Mouse (Mus musculus) cerebellum, adult 11 months (tissue): ENCODE results near the gene Pomt1.

Experiments
- DNase-seq: peaks from one replicate; pipeline ENCODE4 v3.0.0; 2022

Gene Pomt1

DNA sequence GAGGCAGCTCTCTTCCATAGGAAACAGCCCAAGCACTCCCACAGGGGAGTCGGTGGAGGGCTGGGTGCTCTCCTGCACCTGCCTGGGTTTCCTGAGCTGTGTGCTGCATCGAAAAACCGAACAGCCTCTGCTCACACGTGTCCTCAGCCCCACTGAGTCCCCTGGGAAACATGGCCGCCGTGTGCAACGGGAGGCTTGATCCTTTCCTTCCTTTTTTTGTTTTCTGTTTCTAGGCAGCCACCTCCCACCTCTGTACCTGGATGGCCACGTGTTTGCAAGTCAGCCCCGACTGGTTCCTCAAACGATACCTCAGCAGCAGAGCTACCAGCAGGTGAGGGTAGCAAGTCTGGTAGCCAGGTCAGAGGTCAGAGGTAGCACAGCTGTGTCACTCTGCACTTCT is 14.3 kb upstream of the Pomt1 start:
- DNase-seq: no peak

DNA sequence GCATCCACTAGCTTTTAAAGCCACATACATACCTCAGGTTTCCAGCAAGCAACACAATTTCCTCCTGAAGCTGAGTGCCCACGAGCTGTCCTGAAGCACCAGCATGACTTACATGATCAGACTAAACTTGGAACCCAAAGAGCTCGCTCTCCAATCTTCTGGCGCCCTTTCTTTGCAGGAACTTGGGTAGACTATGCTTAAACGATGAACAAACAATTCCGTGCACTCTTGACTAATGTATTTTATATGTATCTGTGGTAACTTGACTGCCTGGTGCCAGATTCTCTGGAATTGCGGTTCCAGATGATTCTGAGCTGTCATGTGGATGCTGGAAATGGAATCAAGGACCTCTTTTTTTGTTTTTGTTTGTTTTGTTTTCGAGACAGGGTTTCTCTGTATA is 957 bp upstream of the Pomt1 start:
- DNase-seq: no peak

DNA sequence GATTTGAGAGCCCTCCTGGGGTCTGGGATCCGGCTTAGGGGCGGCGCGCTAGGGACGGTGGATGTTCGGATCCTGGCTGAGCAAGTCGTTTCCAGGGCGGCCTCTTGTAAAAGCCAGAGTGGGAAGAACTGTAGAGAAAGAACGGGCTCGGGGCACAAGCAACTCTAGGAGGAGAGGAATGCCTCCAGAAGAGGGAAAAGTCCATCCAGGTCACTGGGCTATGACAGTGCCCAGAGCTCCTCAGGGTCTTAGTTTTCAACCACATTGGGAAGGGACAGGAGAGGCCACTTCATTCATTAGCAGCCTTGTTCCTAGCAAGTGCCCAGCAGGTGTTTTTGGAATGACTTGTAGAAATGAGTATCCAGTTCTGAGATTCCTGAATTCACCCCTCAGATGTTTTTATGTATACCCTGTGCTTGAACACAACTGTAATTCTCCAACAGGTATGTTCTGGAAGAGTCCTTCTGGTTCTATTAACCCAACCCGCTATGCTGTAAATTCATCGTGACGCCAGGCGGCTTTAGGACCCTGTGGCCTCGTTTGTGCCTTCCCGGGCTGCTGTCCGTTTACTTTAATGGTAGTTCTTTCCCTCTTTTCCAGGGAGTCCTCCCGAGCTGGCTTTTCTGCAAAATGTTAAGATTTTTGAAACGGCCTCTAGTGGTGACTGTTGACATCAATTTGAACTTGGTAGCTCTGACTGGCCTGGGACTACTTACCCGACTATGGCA is 534 bp downstream of the Pomt1 start:
- peak; percentile 56 for DNase-seq

DNA sequence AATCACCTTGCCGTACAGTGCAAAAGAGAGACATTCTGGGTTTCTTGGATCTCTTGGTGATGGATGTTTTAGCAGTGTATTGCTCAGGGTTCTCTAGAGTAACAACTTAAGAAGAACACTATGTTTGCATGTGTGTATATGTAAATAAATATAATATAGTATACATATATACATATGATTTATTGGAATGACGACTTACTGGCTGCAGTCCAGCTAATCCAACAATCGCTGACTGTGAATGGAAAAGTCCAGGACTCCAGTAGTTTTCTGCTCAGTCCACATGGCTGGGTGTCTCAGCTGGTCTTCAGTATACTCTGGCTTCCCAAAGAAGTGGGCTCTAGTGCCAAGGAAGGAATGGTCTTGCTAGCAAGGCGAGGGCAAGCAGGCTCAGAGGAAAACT is 1.2 kb downstream of the Pomt1 start:
- DNase-seq: no peak

DNA sequence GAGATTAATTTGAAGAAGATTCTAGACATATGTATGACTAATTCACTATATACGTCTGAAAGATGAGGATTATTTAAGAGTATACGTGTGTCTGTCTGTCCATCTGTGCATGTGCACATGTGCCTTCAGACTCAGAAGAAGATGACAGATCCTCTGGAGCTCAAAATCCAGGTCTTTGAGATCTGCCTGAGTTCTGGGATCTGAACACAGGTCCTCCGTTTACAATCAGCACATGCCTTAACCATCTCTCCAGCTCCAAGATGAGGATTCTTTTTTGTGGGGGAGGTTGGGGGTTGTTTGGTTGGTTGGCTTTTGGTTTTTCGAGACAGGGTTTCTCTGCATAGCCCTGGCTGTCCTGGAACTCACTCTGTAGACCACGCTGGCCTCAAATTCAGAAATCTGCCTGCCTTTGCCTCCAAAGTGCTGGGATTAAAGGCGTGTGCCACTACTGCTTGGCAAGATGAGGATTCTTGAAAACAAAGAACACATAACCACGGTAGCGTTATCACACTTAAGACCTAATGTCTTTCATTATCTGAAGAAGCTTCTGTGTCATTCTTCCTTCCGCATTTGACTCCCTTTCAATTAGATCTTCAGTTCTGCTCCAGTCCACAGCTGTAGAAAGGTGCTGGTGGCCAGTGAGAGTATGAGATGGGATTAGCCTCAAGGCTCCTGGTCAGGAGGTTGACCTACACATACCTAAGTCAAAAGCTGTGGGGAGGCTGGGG is 2.5 kb downstream of the Pomt1 start:
- no peak for DNase-seq

DNA sequence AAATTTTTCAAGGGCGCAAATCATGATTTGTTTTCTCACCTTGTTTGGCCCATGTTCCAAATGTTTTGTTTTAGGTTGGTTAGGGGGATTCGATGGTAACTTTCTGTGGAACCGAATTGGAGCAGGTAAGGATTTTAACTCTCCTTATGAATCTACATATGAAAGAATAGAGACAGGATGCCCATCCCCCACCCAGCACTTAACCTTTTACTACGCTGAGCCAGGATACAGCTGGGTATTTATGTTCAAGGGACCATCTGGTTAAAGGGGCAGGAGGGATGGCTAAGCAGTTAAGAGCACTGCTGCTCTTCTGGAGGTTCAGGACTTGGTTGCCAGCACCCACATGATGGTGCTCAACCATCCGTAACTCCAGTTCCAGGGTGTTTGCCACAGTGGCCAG is 4.2 kb downstream of the Pomt1 start:
- no peak for DNase-seq

DNA sequence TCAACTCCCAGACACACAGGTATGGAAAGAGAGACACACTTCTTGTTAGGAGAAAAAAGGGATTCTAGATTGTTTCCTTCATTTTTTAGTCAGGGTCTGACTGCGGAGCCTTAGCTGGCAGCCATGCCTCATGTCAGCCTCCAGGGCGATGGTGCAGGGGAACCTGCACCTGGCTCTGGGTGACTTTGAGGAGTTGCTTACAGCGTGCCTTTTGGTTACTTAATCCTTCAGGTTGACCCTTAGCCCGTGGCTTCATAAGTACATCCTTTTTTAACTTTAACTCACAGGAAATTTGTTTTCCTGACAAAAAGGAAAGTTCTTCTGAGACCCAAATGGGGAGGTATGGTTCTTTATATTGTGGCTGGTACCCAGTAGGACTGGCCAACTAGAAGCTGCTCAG is 6.6 kb downstream of the Pomt1 start:
- DNase-seq: no peak

DNA sequence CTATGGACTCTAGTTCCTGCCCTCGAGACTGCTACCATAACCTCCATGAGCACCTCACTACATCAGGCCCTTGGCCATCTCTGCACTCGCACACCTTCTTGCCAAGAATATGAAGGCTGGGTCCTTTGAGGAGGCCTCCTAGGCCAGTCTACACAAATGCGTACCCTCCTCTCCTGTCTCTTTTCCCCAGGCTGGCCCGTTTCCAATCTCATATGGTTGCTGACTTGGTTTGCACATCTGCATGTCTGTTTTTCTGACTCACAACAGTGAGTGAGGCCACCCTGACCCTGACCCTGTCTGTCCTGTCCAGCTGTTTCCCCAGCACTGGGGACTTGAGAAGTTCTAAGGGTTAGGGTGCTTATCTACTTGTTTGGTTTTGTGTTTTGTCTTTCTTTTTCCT is 10.4 kb downstream of the Pomt1 start:
- DNase-seq: no peak

DNA sequence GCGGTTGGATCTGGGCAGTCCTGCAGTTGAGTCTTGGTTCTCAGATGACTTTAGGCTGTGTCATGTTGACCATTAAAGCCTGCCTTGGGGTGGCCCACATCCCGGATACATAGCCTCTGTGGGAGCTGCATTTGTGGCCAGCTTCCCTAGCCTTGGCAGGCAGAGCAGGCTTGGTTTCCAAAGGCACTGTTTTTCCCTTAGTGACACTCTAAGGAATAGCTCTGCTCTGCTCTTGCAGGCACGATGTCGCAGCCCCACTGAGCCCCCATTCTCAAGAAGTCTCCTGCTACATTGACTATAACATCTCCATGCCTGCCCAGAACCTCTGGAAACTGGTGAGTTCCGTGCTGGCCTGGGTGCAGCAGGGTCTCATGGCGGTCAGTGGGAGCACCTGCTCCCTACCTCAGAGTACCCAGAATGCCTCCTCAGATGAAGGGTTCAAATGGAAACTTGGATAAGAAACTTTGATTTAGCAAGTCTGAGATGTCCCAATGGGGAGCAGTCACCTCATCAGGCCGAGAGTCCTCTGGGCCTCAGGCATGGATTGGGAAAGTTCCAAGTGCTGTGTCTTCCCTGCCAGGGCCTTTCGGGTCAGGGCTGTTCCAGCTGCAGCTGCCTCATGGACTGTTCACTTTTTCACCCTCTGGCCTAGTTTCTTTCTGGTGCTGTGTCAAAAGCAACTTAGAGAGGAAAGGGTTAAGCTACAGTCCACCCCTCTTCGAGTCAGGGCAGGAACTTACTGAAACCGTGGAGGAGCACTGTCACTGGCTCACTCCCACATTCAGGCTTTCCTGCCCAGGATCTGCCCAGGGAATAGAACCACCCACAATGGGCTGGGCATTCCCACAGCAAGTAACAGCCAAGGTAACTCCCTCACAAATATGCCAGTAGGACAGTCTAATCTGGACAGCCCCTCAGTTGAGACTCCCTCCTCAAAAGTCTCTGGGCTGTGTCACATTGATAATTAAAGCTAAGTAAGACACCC is 12.3 kb downstream of the Pomt1 start:
- no peak for DNase-seq

DNA sequence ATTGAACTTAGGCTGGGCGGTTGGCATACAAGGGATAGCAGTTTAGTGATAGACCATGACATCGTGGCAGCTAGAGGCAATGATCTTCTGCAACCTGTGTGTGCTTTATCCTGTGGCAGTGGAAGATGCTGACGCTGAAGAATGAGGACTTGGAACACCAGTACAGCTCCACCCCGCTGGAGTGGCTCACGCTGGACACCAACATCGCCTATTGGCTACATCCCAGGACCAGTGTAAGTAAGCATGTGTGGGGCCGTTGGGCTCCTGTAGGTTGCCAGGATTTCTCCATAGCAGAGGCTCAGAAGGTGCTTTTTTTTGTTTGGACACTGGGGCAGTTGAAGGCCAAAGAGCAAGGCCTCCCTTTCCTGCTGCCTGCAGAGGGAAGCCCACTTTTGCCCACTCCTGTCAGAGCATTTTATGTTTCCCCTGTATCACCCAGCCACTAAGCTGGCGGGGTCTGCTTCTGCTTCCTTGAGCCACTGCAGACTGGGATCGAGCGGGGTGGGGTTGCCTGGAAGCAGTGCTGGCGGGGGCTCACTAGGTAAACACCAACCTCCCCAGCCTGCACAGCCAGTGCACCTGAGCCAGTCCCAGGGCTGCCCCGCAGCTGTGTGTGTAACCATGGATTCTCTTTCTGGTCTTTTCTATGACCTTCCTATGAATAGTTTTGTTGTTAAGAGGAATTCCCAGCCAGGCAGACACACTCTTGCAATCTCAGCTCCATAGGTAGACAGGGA is 15.6 kb downstream of the Pomt1 start:
- DNase-seq: no peak

DNA sequence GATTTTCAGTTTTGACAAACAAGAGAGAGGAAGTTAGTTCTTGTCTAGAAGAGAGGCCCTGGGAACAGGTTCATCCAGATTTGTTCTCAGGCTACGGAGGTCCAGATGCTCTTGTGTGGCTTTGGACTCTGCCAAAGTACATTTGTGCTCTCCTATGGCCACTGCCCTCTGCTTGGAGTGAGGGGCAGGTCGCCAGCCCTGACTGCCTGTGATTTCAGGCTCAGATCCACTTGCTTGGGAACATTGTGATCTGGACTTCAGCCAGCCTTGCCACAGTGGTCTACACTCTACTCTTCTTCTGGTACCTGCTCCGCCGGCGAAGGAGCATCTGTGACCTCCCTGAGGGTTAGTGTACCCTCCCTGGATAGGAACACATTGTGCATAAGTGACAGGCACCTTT is 16.3 kb downstream of the Pomt1 start:
- DNase-seq: no peak

DNA sequence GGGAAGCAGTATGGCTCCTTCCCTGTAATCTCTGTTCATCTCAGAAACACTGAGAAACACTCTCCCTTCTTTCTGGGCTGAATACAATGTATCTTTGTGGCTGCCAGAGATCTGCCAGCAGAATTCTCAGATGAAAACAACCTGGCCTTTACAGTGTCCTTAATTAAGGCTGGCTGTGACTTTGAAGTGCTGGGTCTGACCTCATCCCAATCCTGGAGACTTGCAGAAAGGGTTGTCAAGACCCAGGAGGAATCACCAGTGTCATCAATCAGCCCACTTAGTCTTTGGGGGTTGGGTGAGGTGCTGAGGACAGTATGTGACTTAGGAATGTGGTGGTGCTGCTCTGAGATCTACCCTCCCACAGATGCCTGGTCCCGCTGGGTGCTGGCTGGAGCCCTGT is 17.0 kb downstream of the Pomt1 start:
- DNase-seq: no peak

DNA sequence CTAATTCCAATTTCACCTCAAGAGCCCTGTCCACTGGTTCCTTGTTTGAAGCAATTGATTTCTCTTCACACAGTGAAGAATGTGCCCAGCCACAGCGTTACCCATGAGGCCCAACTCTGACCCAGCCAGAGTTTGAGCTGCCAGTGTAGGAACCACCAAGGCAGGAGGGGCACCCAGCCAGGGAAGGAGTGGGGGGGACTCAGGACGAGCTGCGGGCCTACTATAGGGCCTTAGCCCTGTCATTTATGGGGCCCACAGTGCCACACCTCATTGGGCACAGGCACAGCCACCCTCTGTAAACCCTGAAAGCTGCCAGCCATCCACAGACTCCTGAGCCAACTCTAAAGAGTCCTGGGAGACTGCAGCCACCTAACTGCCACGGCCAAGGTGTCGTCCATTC is 18.2 kb downstream of the Pomt1 start:
- no peak for DNase-seq

DNA sequence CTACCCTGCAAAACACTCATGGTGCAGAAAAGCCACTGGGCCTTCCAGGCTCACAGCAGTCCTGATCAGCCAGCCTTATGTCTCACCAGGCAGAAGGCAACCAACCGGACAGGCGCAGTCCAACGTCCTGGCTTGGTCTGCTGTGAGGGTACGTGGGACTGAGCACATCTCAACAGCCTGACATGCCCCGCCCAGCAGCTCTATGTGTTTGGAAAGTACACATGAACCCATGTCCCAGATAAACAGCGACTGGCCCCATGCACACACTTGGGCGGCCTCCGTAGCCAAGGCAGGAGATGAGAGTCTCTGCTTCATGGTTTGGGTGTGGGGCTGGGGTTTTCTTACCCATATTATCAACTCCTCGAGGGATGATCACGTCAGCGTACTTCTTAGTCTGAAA is 19.9 kb downstream of the Pomt1 start:
- no peak for DNase-seq

DNA sequence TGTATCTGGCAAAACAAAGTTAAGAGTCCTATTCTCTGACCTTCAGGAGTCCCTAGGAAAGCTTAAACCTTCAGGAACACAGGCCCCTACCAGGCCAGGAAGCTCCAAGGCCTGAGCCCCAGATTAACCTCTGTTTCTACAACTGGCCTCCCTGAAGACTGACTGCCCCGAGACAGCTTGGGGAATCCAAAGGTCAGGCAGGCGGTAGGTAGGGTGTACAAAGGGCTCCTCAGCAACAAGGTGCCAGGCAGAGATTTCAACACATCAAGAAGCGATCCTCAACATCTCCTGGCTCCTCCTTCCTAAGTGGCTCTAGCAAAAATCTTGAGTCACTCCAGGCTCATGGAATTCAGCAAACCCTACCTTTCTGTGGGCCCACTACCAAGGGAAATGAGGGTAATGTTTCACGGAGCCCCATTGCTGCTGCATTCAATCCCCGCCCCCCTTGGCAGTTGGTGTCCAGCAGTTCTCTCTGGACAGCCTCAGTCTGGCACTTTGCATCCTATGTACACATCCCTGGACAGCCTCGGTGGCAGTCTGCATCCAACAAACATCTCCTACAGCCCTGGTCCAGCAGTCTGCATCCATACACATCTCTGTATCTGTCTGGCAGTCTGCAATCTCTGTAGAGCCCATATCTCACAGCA is 22.6 kb downstream of the Pomt1 start:
- no peak for DNase-seq

DNA sequence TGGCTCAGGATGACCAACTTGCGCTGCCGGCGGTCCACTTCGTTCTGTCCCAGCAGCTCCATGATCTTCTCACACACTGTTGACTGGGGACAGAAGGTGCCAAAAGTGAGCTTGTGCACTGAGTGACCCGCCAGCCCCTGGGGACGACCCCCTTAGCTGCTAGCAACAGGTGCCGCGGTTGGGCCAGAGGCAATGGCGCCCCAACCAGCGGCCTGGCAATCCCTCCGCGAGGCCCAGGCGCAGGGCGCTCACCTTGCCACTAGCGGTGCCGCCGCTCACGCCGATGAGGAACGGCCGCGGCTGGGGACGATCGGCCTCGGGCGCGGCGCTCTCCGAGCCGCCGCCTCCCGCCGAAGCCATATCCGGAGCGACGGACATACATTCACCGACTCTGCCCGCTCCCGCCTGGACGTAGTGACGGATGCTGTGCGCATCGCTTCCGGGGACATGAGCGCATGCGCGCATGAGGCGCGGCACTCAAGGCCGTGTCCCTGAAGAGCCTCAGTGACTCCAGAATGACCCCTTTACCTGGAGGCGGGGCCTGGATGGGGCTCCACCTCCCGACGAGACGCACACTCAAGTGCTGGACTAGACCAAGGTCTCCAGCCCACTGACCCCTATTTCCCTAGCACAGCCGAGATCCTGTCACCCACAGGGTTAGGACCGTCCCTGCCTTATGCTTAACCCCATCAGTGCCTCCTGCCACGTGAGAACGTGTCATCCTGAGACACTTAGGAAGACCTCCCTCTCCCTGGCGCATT is 23.4 kb downstream of the Pomt1 start, which contains the start of gene Uck1:
Gene Uck1 (minus strand): TSS at position 503 of the 761 bp plus-strand sequence.
- peak; percentile 90 for DNase-seq

DNA sequence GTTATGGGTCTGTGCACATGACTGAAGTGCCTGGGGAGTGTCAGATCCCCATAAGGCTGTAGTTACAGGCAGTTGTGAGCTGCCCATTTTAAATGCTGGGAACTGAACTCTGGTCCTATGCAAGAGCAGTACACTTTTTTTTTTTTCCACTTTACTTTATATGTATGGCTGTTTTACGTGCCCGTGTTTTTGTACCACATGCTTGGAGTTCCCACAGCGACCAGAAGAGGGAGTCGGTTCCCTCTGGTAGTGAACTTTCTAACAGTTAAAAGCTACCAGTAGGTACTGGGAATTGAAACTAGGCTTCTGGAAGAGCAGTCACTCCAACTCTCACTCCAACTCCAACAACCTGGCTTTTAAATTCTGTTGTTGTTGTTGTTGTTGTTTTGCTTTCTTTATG is 24.2 kb downstream of the Pomt1 start:
- DNase-seq: no peak

DNA sequence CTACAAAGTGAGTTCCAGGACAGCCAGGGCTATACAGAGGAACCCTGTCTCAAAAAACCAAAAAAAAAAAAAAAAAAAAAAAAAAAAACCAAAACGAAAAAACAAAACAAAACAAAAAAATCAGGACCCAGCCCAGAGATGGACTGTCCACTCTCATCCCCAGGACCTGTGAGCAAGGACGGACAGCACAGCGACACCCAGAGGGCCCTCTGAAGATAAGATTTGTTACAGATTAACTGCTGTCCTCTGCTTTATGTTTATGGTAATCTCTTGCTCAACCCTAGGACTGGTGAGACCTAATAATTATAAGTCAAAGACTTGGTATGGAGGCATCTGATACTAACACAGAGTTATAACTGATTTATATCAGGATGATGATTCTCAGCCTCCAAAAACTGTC is 39.4 kb downstream of the Pomt1 start:
- DNase-seq: no peak

DNA sequence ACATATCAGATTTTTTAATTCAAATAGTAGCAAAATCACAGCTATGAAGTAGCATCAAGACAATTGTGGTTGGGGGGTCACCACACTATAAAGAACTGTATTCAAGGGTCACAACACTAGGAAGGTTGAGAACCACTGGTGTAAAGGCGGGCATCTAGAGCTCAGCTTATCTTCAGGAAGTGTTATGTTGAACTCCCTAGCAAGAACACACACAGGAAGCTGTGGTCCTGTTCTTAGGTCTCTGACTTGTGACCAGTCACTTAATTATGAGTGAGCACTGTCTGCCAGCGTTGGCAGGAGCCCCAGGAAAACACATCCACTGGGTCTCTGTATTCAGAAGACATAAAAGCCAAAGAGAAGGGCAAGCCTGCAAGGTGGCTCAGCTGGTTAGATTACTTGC is 45.9 kb downstream of the Pomt1 start:
- DNase-seq: no peak

DNA sequence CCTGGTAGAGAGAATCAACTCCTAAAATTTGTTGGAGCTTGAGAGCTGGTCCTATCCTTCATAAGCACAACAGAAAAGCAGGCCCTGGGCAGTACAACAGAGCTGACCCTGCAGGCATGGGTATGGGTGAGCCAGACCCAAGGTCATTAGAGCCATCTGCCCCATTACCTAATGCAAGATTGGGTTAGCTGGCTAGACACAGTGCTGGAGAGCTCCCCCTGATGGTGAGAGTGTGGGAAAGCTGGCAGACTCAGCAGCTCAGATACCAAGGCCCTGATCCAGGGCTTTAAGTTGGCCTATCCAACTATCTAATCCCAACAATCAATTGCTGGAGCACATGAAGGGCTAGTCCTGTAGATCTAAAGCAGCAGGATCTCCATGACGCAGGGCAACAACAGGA is 46.3 kb downstream of the Pomt1 start:
- DNase-seq: peak; percentile 44

DNA sequence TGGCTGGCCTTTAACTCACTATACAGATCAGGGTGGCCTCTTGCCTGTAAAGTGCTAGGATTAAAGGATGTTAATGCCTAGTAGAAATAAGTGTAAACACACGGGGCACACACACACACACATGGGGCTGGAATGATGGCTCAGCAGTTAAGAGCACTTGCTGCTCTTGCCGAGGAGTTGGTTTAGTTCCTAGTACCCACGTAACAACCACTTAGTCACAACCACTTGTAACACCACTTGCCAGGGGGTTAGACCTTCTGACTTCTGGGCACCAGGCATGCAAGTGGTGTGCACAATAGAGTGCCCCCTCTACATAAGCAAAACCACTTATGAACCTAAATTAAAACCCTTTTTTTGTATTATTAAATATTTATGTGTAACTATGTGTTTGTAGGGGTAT is 47.6 kb downstream of the Pomt1 start:
- DNase-seq: no peak
